Mouse (Mus musculus): Measurements from ENCODE around the gene Rab19.
"Not testable (repeated sequence)": the region's sequence is repeated elsewhere in the genome, so short reads cannot be mapped to it uniquely, and the experiment has no call there.

Gene Rab19

GRCm38 (mm10) chr6:39381125-39381880 lies at the start of gene Rab19:
Gene Rab19 (plus strand): TSS chr6:39381175.
- DNase-seq: peak; percentile 56

- DNase-seq: no peak
Observed at GRCm38 (mm10) chr6:39331998-39332700, 48.8 kb upstream of the Rab19 start.

- DNase-seq: no peak
Observed at GRCm38 (mm10) chr6:39334224-39334623, 46.8 kb upstream of the Rab19 start.

- no peak for DNase-seq
Observed at GRCm38 (mm10) chr6:39334873-39335272, 46.1 kb upstream of the Rab19 start.

- DNase-seq: no peak
Observed at GRCm38 (mm10) chr6:39338359-39338758, 42.6 kb upstream of the Rab19 start.

- no peak for DNase-seq
Observed at GRCm38 (mm10) chr6:39341798-39342197, 39.2 kb upstream of the Rab19 start.

- DNase-seq: peak; percentile 84
Observed at GRCm38 (mm10) chr6:39344020-39344419, 37.0 kb upstream of the Rab19 start.

- no peak for DNase-seq
Observed at GRCm38 (mm10) chr6:39345430-39345829, 35.5 kb upstream of the Rab19 start.

- DNase-seq: no peak
Observed at GRCm38 (mm10) chr6:39346991-39347501, 33.9 kb upstream of the Rab19 start.

GRCm38 (mm10) chr6:39347880-39348814 lies 32.8 kb upstream of the Rab19 start:
- no peak for DNase-seq

- no peak for DNase-seq
Observed at GRCm38 (mm10) chr6:39348946-39349345, 32.0 kb upstream of the Rab19 start.

- DNase-seq: not testable (repeated sequence)
Observed at GRCm38 (mm10) chr6:39359207-39359606, 21.8 kb upstream of the Rab19 start.

GRCm38 (mm10) chr6:39362684-39363083 lies 18.3 kb upstream of the Rab19 start:
- no peak for DNase-seq

- no peak for DNase-seq
Observed at GRCm38 (mm10) chr6:39369631-39370030, 11.3 kb upstream of the Rab19 start.

GRCm38 (mm10) chr6:39372042-39372441 lies 8.9 kb upstream of the Rab19 start:
- no peak for DNase-seq

- peak; percentile 27 for DNase-seq
Observed at GRCm38 (mm10) chr6:39372727-39373126, 8.2 kb upstream of the Rab19 start.

GRCm38 (mm10) chr6:39373301-39373955 lies 7.5 kb upstream of the Rab19 start:
- no peak for DNase-seq

- DNase-seq: no peak
Observed at GRCm38 (mm10) chr6:39376775-39377174, 4.2 kb upstream of the Rab19 start.

GRCm38 (mm10) chr6:39377311-39377827 lies 3.6 kb upstream of the Rab19 start, which contains the start of gene Slc37a3:
Gene Slc37a3 (minus strand): TSS chr6:39377675.
- DNase-seq: peak; percentile 90

GRCm38 (mm10) chr6:39378161-39378835 lies 2.7 kb upstream of the Rab19 start:
- not testable (repeated sequence) for DNase-seq

GRCm38 (mm10) chr6:39379224-39379623 lies 1.8 kb upstream of the Rab19 start:
- no peak for DNase-seq
